Mouse (Mus musculus) embryonic facial prominence, embryonic 15.5 days (tissue): ENCODE results near the gene 1110032A03Rik. TPM values are rescaled to one million over a fixed set of nuclear protein-coding genes. Genes with fewer than 3 reads are reported as not detected.

ENCODE experiments used
- ATAC-seq: fragments of 200-750 bp; cut with Nextera tagmentation; 2 replicates; pipeline ENCODE4 v1.8.0; 2017; ENCODE audit warnings: low read depth, moderate TSS enrichment; ENCODE audit not compliant: insufficient number of reproducible peaks, low FRiP score, low TSS enrichment
- H3K27ac ChIP-seq: fragments of 300-500 bp; sonication (generic); replicated peaks from 2 replicates; pipeline ENCODE4 v1.5.1; 2015; ENCODE audit warnings: mild to moderate bottlenecking, inconsistent platforms
- H3K27me3 ChIP-seq: fragments of 300-500 bp; sonication (generic); 2 replicates; pipeline ENCODE4 v1.6.1; 2015; ENCODE audit warnings: inconsistent platforms
- H3K36me3 ChIP-seq: fragments of 300-500 bp; sonication (generic); 2 replicates; pipeline ENCODE4 v1.6.1; 2015; ENCODE audit warnings: mild to moderate bottlenecking, inconsistent platforms
- H3K4me1 ChIP-seq: fragments of 300-500 bp; sonication (generic); 2 replicates; pipeline ENCODE4 v1.6.1; 2015; ENCODE audit warnings: inconsistent platforms
- H3K4me2 ChIP-seq: fragments of 300-500 bp; sonication (generic); replicated peaks from 2 replicates; pipeline ENCODE4 v1.6.1; 2015; ENCODE audit warnings: mild to moderate bottlenecking, inconsistent platforms
- H3K4me3 ChIP-seq: fragments of 300-500 bp; sonication (generic); replicated peaks from 2 replicates; pipeline ENCODE4 v1.5.1; 2015; ENCODE audit warnings: mild to moderate bottlenecking, inconsistent platforms
- H3K9ac ChIP-seq: fragments of 300-500 bp; sonication (generic); 2 replicates; pipeline ENCODE4 v1.6.1; 2015; ENCODE audit warnings: inconsistent platforms
- H3K9me3 ChIP-seq: fragments of 300-500 bp; sonication (generic); replicated peaks from 2 replicates; pipeline ENCODE4 v1.6.1; 2016; ENCODE audit warnings: inconsistent platforms
- WGBS: fragments of 180-500 bp; shearing (Covaris S2); methylation state at CpG from one replicate; pipeline ENCODE4 v1.1.7; 2015; 5-methylcytosine and 5-hydroxymethylcytosine counted together
- polyA plus RNA-seq: library from polyadenylated mRNA; unstranded; fragments of >200 nt; fragmentation: Nextera tagmentation; extraction: Ambion mirVana; gene quantifications from 2 replicates; pipeline ENCODE4 v1.2.1, GENCODE M21; 2015

The 1110032A03Rik gene
- polyA plus RNA-seq, 1 experiment from 2014 or later, result 51.9 TPM

GRCm38 (mm10) chr9:50727925-50728651 is 47.2 kb downstream of the 1110032A03Rik start:
- Histone ChIP-seq H3K4me3 (peak overlapping the region; percentile 64), H3K9ac (peak overlapping the region; percentile 53), H3K27me3 (no peaks in the 10 kb centered on the region), H3K9me3 (no peaks in the 10 kb centered on the region), H3K4me1 (peaks cover 46% of the 10 kb centered on the region), H3K36me3 (no peaks in the 10 kb centered on the region), H3K4me2 (peak overlapping the region; percentile 82), H3K27ac (peak overlapping the region; percentile 86)
- 0% methylated on average over 45 of the region's 45 CpGs for WGBS
- ATAC-seq, result peak; percentile 90

DNA sequence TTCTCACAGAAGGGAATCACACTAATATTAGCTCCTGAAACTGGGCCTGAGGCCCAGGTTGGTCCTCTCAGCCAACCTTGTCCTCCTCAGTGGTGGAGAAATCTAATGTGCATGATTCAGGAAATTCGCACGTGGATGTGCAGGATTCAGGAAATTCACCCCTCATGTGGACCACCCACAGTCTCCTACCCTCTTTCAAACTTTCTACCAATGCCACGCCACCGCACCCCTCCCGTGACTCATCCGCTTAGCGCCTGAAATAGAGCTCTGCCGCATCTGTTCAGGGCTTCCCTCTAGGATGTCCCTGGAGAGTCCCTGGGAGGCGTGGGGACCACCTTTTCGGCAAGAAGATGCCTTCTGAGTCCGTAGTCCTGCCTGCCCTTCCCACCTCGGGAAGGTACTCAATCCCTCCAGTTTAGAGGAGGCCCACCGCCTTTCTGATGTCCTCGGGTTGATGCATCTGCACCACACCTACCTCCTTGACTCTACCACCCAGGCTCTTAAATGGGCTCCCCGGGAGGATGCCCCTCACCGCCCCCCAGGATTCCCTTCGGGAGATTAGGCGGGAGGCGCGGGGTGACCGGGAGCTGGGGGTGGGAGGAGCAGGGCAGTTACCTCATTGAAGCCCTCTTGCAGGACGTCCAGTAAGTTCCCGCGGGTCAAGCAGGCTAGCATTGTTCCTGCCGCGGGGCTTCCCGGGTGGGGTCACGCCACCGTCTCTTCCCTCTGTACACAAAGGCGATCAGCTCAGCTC is 48.0 kb downstream of the 1110032A03Rik start:
- Histone ChIP-seq H3K27me3 (no peaks in the 10 kb centered on the region), H3K9ac (peak overlapping the region; percentile 53), H3K27ac (peak overlapping the region; percentile 86), H3K4me1 (peaks cover 53% of the 10 kb centered on the region), H3K4me3 (peak overlapping the region; percentile 64), H3K9me3 (no peaks in the 10 kb centered on the region), H3K36me3 (no peaks in the 10 kb centered on the region), H3K4me2 (peak overlapping the region; percentile 82)
- ATAC-seq, result peak; percentile 48; the same call in 1 of the 2 replicates
- 2% methylated on average over 30 of the region's 30 CpGs for WGBS

- no peak for ATAC-seq
- H3K4me2 ChIP-seq, result peak overlapping the region; percentile 82
- no peaks in the 10 kb centered on the region for H3K36me3 ChIP-seq
- H3K27me3 ChIP-seq, result no peaks in the 10 kb centered on the region
- H3K4me3 ChIP-seq, result peak overlapping the region; percentile 64
- H3K9ac ChIP-seq, result no peak overlapping the region
- WGBS, result 21% methylated on average over 8 of the region's 8 CpGs
- no peaks in the 10 kb centered on the region for H3K9me3 ChIP-seq
- H3K27ac ChIP-seq, result peak overlapping the region; percentile 74
- H3K4me1 ChIP-seq, result peaks cover 60% of the 10 kb centered on the region
These were observed 49.3 kb downstream of the 1110032A03Rik start for GRCm38 (mm10) chr9:50725921-50726590.

DNA sequence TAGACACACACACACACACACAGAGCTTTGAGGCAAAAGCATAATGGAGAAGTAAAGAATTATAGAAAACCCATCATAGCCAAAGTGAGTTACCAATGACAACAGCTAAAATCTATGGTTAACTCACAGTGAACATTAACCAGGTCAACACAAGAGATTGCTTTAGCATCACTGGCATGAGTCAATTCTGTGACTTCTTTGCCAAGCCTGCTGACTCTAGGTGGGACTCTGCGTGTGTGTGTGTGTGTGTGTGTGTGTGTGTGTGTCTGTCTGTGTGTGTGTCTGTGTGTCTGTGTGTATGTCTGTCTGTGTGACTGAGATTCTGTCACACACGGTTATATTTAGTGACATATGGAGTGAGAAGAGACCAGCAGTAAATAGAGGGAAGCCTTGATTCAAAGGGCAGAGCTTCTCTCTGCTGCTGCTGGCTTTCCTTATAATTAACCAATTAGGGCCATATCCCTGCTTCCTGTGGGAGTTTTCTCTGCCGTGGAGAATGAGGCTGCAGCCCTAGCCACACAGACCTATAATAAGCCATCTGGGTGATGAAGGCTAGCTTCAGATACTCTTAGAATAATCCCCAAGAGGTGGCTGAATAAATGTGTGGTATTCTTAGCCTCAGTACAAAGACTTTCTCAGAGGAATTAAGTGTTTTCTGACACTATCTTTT is 50.5 kb downstream of the 1110032A03Rik start:
- Histone ChIP-seq H3K9me3 (no peaks in the 10 kb centered on the region), H3K4me2 (0 out of 2 replicates have a peak overlapping the region, but pooled peaks have one; percentile 17), H3K4me3 (no peak overlapping the region), H3K27ac (peak overlapping the region; percentile 48; the same call in 1 of the 2 replicates), H3K9ac (no peak overlapping the region), H3K36me3 (no peaks in the 10 kb centered on the region), H3K4me1 (peaks cover 62% of the 10 kb centered on the region), H3K27me3 (no peaks in the 10 kb centered on the region)
- WGBS, result 28% methylated on average over 3 of the region's 3 CpGs
- no peak; the same call in 1 of the 2 replicates for ATAC-seq

DNA sequence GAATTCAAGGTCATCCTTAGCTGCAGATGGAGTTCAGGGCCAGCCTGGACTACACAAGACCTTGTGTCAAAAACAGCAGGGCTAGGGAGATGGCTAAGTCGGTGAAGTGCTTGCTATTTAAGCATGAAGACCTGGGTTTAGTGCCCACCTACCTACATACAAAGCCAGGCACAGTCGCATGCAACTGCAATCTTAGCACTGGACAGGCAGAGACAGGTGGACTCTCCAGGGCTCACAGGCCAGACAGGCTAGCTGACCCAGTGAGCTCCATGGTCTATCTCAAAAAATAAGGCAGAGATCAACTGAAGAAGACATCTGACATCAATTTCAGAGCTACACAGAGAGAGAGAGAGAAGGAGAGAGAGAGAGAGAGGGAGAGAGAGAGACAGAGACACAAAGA is 51.2 kb downstream of the 1110032A03Rik start:
- ATAC-seq, result no peak
- Histone ChIP-seq H3K36me3 (no peaks in the 10 kb centered on the region), H3K4me2 (no peak overlapping the region), H3K9ac (no peak overlapping the region), H3K27me3 (no peaks in the 10 kb centered on the region), H3K4me1 (peaks cover 62% of the 10 kb centered on the region), H3K9me3 (no peaks in the 10 kb centered on the region), H3K27ac (peak overlapping the region; percentile 48; the same call in 1 of the 2 replicates), H3K4me3 (no peak overlapping the region)
- WGBS, result 61% methylated on average over 2 of the region's 2 CpGs

GRCm38 (mm10) chr9:50723406-50723805 is 51.9 kb downstream of the 1110032A03Rik start:
- ATAC-seq, result no peak
- WGBS, result 27% methylated on average over 7 of the region's 7 CpGs
- peak overlapping the region; percentile 21; the same call in 1 of the 2 replicates for H3K4me2 ChIP-seq
- no peak overlapping the region for H3K4me3 ChIP-seq
- no peaks in the 10 kb centered on the region for H3K9me3 ChIP-seq
- peaks cover 59% of the 10 kb centered on the region for H3K4me1 ChIP-seq
- H3K9ac ChIP-seq, result no peak overlapping the region
- no peaks in the 10 kb centered on the region for H3K36me3 ChIP-seq
- no peaks in the 10 kb centered on the region for H3K27me3 ChIP-seq
- H3K27ac ChIP-seq, result peak overlapping the region; percentile 71

DNA sequence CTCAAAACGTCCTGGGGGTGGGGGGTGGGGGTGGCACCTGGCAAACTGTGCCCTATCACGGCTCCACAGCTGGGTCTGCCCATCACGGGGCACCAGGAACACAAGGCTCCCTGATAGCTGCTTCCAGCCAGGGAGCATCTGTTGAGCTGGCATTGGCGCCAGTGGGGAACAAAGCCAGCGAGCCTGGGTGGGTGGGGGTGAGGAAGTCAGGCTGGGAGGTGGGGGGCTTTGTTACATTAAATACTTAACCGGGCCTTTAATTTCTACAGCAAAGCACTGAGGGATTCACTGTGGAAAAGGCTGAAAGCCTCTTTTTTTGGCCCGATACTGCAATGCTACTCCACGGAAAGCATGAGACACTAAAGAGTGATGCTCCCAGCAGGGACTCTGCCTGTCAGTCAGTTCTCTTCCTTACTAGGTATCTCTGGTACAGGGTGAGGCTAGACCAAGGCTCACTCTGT is 52.8 kb downstream of the 1110032A03Rik start:
- Histone ChIP-seq H3K27me3 (no peaks in the 10 kb centered on the region), H3K9me3 (no peaks in the 10 kb centered on the region), H3K4me2 (no peak overlapping the region), H3K4me3 (no peak overlapping the region), H3K9ac (no peak overlapping the region), H3K27ac (no peak overlapping the region; the same call in 1 of the 2 replicates), H3K4me1 (peaks cover 53% of the 10 kb centered on the region), H3K36me3 (no peaks in the 10 kb centered on the region)
- 47% methylated on average over 8 of the region's 8 CpGs for WGBS
- no peak for ATAC-seq

DNA sequence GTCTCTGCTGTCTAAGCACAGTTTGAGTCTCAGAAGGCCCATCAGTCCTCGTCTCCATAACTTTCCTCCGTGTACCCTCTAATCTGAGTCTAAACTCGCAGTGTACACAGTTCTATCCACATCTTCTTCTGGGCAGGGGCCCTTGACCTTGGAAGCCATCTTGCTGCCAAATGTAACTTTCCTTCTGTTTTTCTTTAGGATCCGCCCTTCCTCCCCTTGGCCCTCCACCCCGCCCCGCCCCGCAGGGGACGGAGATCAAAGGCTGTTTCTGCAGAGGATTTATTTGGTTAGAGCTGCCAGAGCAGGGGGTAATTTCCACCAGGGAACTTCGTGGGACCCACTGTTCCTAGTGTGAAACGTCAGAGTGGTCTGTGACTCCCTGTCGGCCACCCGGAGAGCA is 54.3 kb downstream of the 1110032A03Rik start:
- Histone ChIP-seq H3K27me3 (no peaks in the 10 kb centered on the region), H3K4me2 (no peak overlapping the region), H3K4me3 (no peak overlapping the region), H3K4me1 (peaks cover 39% of the 10 kb centered on the region), H3K27ac (no peak overlapping the region), H3K36me3 (0 out of 2 replicates have a peak, but pooled peaks cover 4% of the 10 kb centered on the region), H3K9me3 (no peaks in the 10 kb centered on the region), H3K9ac (no peak overlapping the region)
- no peak for ATAC-seq
- WGBS, result 21% methylated on average over 12 of the region's 12 CpGs

DNA sequence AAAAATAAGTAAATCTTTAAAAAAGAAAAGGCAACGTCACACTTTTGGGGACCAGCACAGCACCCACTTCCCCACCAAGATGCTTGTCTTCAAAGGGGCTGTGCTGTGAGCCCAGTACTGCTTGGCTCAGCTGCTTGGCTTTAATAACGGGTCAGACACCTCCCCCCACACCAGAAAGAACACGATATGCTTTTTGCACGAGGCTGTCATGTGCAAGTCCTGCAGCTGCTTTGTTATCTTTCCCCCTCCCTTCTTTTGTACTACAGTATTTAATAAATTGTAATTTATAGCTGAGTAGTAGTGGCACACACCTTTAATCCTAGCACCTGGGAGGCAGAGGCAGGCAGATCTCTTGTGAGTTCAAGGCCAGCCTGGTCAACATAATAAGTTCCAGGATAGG is 56.4 kb downstream of the 1110032A03Rik start:
- Histone ChIP-seq H3K4me1 (peaks cover 21% of the 10 kb centered on the region), H3K4me3 (no peak overlapping the region), H3K9ac (no peak overlapping the region), H3K27ac (no peak overlapping the region), H3K9me3 (no peaks in the 10 kb centered on the region), H3K4me2 (no peak overlapping the region), H3K27me3 (no peaks in the 10 kb centered on the region), H3K36me3 (0 out of 2 replicates have a peak, but pooled peaks cover 4% of the 10 kb centered on the region)
- ATAC-seq, result no peak
- 66% methylated on average over 4 of the region's 4 CpGs for WGBS

GRCm38 (mm10) chr9:50714188-50714587 is 61.1 kb downstream of the 1110032A03Rik start:
- H3K9ac ChIP-seq, result no peak overlapping the region
- H3K27me3 ChIP-seq, result no peaks in the 10 kb centered on the region
- no peak overlapping the region for H3K4me3 ChIP-seq
- H3K4me1 ChIP-seq, result no peaks in the 10 kb centered on the region
- no peak overlapping the region for H3K4me2 ChIP-seq
- no peaks in the 10 kb centered on the region for H3K9me3 ChIP-seq
- ATAC-seq, result no peak
- 32% methylated on average over 4 of the region's 4 CpGs for WGBS
- H3K27ac ChIP-seq, result no peak overlapping the region
- H3K36me3 ChIP-seq, result 0 out of 2 replicates have a peak, but pooled peaks cover 12% of the 10 kb centered on the region
